Mouse (Mus musculus) kidney, adult 2 months (tissue): ENCODE data around the gene A830018L16Rik.

Source experiments
- CTCF ChIP-seq: fragments of 200-500 bp; conservative IDR thresholded peaks from 2 replicates; pipeline ENCODE4 v1.5.1; 2011; ENCODE audit warnings: low read depth, mild to moderate bottlenecking, control low read depth, low read length, moderate library complexity, mixed read lengths; ENCODE audit not compliant: insufficient read depth, insufficient read length
- POLR2A ChIP-seq: fragments of 200-500 bp; IDR thresholded peaks from one replicate; pipeline ENCODE4 v1.6.1; 2011; ENCODE audit warnings: low read depth, low read length, control low read depth

DNA sequence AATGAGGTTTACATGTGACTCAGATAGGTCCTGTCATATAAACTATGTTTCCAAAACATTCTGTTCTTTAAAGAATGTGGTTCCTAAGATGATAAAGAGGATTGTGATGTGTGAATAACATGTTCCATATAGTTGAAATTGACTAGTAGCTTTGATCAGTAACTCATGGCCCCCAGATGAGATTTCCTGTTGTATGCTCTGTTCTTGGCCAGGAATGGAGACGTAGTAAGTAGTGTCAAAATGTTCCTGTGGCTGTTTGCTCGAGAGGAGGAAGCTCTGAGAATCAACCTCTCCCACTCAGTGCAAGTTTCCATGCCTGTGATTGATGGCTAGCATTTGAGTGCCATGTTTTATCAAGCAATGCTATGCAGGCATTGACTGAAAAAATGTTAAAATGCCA is 467.8 kb downstream of the A830018L16Rik start:
- TF ChIP-seq CTCF = no peak
- no peak for TF ChIP-seq POLR2A
